Mouse (Mus musculus) neural tube, embryonic 15.5 days (tissue): Measurements from ENCODE around the gene Ciao1. TPM values are rescaled to one million over a fixed set of nuclear protein-coding genes. Genes with fewer than 3 reads are reported as not detected.
A peak's percentile ranks its signal among the peaks of the same experiment; 100 is the strongest.
"Not testable (repeated sequence)": the region's sequence is repeated elsewhere in the genome, so short reads cannot be mapped to it uniquely, and the experiment has no call there.

Source experiments
- ATAC-seq: fragments of 200-750 bp; cut with Nextera tagmentation; 2 replicates; pipeline ENCODE4 v1.8.0; 2017; ENCODE audit warnings: mild to moderate bottlenecking, moderate TSS enrichment, moderate library complexity; ENCODE audit not compliant: low FRiP score
- H3K27ac ChIP-seq: fragments of 300-500 bp; sonication (generic); replicated peaks from 2 replicates; pipeline ENCODE4 v1.5.1; 2015; ENCODE audit warnings: mild to moderate bottlenecking, inconsistent platforms
- H3K27me3 ChIP-seq: fragments of 300-500 bp; sonication (generic); replicated peaks from 2 replicates; pipeline ENCODE4 v1.6.1; 2015; ENCODE audit warnings: inconsistent platforms
- H3K36me3 ChIP-seq: fragments of 300-500 bp; sonication (generic); 2 replicates; pipeline ENCODE4 v1.6.1; 2015; ENCODE audit warnings: inconsistent platforms
- H3K4me1 ChIP-seq: fragments of 300-500 bp; sonication (generic); 2 replicates; pipeline ENCODE4 v1.6.1; 2015; ENCODE audit warnings: inconsistent platforms
- H3K4me2 ChIP-seq: fragments of 300-500 bp; sonication (generic); 2 replicates; pipeline ENCODE4 v1.6.1; 2015; ENCODE audit warnings: inconsistent platforms, mild to moderate bottlenecking, moderate library complexity
- H3K4me3 ChIP-seq: fragments of 300-500 bp; sonication (generic); replicated peaks from 2 replicates; pipeline ENCODE4 v1.5.1; 2015; ENCODE audit warnings: mild to moderate bottlenecking, inconsistent platforms
- H3K9ac ChIP-seq: fragments of 300-500 bp; sonication (generic); replicated peaks from 2 replicates; pipeline ENCODE4 v1.6.1; 2015; ENCODE audit warnings: mild to moderate bottlenecking, inconsistent platforms
- H3K9me3 ChIP-seq: fragments of 300-500 bp; sonication (generic); replicated peaks from 2 replicates; pipeline ENCODE4 v1.6.1; 2016; ENCODE audit warnings: inconsistent platforms
- WGBS: fragments of 180-500 bp; shearing (Covaris S2); methylation state at CpG from one replicate; pipeline ENCODE4 v1.1.7; 2015; ENCODE audit warnings: mixed read lengths; 5-methylcytosine and 5-hydroxymethylcytosine counted together
- polyA plus RNA-seq: library from polyadenylated mRNA; unstranded; fragments of >200 nt; fragmentation: Nextera tagmentation; extraction: Ambion mirVana; gene quantifications from 2 replicates; pipeline ENCODE4 v1.2.1, GENCODE M21; 2015

Gene Ciao1
- polyA plus RNA-seq, 1 experiment from 2014 or later = 64.6 TPM

DNA sequence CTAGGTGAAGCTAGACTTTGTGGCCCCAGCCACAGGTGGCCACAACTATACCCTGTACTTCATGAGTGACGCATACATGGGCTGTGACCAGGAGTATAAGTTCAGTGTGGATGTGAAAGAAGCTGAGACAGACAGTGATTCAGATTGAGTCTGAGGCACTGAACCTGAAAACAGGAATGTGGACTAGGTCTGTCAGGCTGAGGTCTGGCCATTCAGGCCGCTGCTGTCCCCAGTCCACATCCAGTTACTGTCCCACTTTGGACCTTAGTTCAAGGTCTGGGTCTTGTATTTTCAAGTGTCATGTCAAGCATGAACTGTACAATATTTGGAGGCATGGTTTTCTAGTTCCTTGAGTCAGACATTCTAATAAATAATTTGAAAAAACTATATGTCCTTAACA lies 7.6 kb downstream of the Ciao1 start:
- ATAC-seq = no peak
- no peaks in the 10 kb centered on the region for H3K9me3 ChIP-seq
- WGBS = 98% methylated on average over 2 of the region's 2 CpGs
- no peak overlapping the region for H3K9ac ChIP-seq
- H3K27me3 ChIP-seq = no peaks in the 10 kb centered on the region
- no peak overlapping the region for H3K4me3 ChIP-seq
- H3K27ac ChIP-seq = no peak overlapping the region
- no peaks in the 10 kb centered on the region for H3K4me1 ChIP-seq
- H3K36me3 ChIP-seq = peaks cover 85% of the 10 kb centered on the region
- H3K4me2 ChIP-seq = no peak overlapping the region

DNA sequence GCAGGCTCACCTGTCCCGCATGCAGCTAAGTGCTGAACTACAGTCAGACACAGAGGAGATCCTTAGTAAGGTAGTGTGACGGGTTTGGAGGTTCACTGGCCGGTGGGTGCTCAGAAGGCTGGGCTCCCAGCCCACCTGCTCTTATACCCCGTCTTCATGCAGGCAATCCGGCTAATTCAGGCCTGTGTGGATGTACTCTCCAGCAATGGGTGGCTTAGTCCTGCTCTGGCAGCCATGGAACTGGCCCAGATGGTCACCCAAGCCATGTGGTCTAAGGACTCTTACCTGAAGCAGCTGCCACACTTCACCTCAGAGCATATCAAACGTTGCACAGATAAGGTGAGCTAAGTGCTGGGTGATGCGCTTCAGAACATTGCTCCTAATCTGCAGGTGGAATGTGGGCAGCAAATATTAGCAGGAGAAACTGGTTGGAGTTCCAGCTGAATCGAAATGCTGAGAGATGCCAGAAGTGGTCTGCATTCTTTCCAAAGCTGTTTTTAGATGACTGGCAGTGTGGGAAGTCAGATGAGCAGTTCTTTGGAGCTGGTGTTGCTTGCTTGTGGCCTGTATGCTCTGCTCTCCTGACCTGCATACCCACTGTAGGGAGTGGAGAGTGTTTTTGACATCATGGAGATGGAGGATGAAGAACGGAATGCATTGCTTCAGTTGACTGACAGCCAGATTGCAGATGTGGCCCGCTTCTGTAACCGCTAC lies 9.6 kb downstream of the Ciao1 start:
- H3K9me3 ChIP-seq = no peaks in the 10 kb centered on the region
- H3K4me3 ChIP-seq = no peak overlapping the region
- no peaks in the 10 kb centered on the region for H3K4me1 ChIP-seq
- no peaks in the 10 kb centered on the region for H3K27me3 ChIP-seq
- peaks cover 89% of the 10 kb centered on the region for H3K36me3 ChIP-seq
- ATAC-seq = no peak
- 97% methylated on average over 11 of the region's 11 CpGs for WGBS
- no peak overlapping the region for H3K27ac ChIP-seq
- H3K4me2 ChIP-seq = no peak overlapping the region
- H3K9ac ChIP-seq = no peak overlapping the region

DNA sequence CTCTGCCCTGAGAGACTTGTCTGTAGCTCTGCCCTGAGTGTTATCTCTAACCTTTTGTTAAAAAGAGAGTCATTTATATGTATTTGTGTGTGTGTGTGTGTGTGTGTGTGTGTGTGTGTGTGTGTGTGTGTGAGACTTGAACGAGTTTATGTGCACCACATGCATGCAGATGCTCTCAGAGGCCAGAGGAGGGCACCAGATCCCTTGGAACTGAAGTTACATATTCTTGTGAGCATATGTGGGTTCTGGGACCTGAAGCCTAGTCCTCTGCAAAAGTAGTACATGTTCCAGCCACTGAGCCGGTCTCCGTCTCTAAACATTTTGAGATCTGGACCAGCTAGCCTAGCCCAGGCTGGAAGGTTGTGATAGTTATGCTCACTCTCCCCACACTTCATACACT lies 22.4 kb downstream of the Ciao1 start:
- Histone ChIP-seq H3K4me1 (no peaks in the 10 kb centered on the region), H3K4me2 (no peak overlapping the region), H3K9me3 (no peaks in the 10 kb centered on the region), H3K36me3 (peaks cover 95% of the 10 kb centered on the region), H3K9ac (no peak overlapping the region), H3K27me3 (no peaks in the 10 kb centered on the region), H3K27ac (no peak overlapping the region), H3K4me3 (no peak overlapping the region)
- ATAC-seq = no peak
- 100% methylated on average over 3 of the region's 3 CpGs for WGBS

DNA sequence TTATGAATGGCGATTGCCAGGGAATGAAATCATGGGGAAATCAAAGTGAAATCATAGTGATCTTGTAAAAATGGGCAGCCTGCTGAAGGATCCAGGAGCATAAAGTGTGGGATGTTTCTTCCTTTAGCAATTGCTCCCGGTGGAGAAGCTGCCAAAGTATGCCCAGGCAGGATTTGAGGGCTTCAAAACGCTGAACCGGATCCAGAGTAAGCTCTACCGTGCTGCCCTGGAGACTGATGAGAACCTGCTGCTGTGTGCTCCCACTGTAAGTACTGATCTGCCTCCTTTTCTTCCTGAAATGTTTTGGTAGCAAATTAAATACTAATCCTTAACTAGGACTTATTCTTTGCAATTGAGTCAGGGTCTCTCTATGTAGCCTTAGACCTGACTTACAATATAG lies 29.9 kb downstream of the Ciao1 start:
- H3K9ac ChIP-seq = no peak overlapping the region
- H3K9me3 ChIP-seq = no peaks in the 10 kb centered on the region
- peaks cover 94% of the 10 kb centered on the region for H3K36me3 ChIP-seq
- H3K4me2 ChIP-seq = no peak overlapping the region
- H3K27me3 ChIP-seq = no peaks in the 10 kb centered on the region
- H3K4me1 ChIP-seq = no peaks in the 10 kb centered on the region
- 97% methylated on average over 5 of the region's 5 CpGs for WGBS
- no peak overlapping the region for H3K27ac ChIP-seq
- no peak overlapping the region for H3K4me3 ChIP-seq
- ATAC-seq = no peak

DNA sequence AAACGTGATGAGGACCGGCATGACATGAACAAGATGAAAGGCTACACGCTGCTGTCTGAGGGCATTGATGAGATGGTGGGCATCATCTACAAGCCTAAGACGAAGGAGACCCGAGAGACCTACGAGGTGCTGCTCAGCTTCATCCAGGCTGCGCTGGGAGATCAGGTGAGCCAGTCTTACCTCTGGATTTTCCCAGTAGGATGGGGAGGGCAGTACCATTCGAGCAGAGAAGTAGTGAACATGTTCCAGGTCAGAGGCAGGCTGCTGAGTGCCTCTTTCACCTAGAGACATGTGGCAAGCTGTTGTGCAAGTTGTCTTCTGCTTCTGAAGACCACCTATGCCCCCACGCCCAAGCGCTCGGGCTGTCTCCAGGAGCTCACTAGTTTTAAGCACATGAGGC lies 36.9 kb downstream of the Ciao1 start:
- Histone ChIP-seq H3K4me3 (no peak overlapping the region), H3K36me3 (peaks cover 51% of the 10 kb centered on the region), H3K9ac (no peak overlapping the region), H3K9me3 (no peaks in the 10 kb centered on the region), H3K27me3 (no peaks in the 10 kb centered on the region), H3K4me1 (peaks cover 16% of the 10 kb centered on the region), H3K27ac (no peak overlapping the region), H3K4me2 (no peak overlapping the region)
- ATAC-seq = no peak
- 95% methylated on average over 11 of the region's 11 CpGs for WGBS

DNA sequence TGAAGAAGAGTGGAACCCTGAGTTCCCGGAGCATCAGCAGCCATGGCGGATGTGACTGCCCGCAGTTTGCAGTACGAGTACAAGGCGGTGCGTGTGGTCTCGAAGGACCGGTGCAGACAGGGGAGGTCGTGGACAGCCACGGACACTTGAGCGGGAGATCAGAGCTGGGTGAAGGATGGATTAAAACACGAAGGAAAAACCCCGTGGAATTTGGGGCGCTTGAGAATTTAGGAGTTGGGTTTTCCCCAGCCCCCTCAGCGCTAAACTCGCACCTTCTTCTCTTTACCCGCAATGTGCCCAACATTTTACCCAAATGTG lies 39.2 kb downstream of the Ciao1 start:
- Histone ChIP-seq H3K4me1 (peaks cover 16% of the 10 kb centered on the region), H3K9me3 (no peaks in the 10 kb centered on the region), H3K4me2 (peak overlapping the region; percentile 85), H3K4me3 (peak overlapping the region; percentile 95), H3K27me3 (no peaks in the 10 kb centered on the region), H3K36me3 (peaks cover 29% of the 10 kb centered on the region), H3K9ac (peak overlapping the region; percentile 77), H3K27ac (peak overlapping the region; percentile 84)
- WGBS = under 1% methylated on average over 17 of the region's 17 CpGs
- no peak; the same call in 1 of the 2 replicates for ATAC-seq

DNA sequence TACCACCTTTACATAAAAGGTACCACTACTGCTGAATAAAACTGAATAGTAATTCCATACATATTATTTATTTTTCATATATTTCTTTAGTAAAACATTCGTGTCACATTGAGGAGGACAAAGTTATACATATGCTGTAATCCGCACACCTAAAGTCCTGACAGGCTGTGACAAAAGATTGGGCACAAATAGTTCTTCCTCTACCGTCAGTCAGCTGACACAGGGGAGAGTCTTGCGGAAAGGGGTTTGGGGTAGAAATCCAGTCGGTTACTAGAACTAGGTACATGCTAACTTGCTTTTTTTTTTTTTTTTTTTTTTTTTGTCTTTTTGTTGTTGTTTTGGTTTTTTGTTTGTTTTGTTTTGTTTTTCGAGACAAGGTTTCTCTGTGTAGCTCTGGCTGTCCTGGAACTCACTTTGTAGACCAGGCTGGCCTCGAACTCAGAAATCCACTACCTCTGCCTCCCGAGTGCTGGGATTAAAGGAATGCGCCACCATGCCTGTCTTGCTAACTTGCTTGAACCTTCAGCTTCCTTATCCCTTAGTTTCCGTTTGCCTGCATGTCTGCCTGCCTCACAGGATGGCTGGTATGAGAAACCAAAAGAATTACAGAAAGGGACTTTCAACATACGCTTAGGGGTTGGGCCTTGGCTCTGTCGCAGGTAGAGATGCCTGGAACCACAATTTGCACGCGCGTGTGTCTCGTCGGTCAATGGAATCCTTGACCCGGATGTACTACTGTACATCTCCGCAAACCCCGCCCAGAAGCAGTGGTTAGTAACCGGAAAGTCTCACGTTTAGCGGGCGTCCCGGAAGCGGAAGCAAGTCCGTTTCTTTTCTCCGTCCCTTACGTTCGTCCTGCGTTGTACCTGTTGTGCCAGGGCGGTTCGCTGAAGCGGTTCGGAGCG lies 39.8 kb downstream of the Ciao1 start, which contains the start of the genes 1810024B03Rik and Snrnp200:
Gene 1810024B03Rik (minus strand): TSS at position 734 of the 905 bp plus-strand sequence.
Gene Snrnp200 (plus strand): TSS at position 840 of the 905 bp plus-strand sequence.
- H3K9me3 ChIP-seq = no peaks in the 10 kb centered on the region
- H3K4me1 ChIP-seq = peaks cover 16% of the 10 kb centered on the region
- WGBS = 12% methylated on average over 36 of the region's 36 CpGs

DNA sequence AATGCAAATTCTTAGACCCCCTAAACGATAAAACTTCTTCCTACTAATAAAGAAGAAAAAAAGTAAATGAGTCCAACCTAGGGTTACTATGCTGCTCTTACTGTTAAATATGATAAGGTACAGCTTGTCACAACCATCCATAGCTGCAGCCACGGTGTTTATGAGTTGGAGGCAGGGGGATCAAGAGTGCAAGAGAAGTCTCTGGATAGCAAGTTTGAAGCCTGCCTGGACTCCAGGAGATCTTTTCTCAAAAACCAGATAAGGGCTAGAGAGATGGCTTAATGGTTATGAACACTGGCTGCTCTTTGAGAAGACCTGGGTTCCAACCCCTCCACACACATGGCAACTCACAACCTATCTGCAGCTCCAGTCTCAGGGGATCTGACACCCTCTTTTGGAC lies 40.7 kb downstream of the Ciao1 start:
- Histone ChIP-seq H3K4me2 (no peak overlapping the region), H3K27ac (no peak overlapping the region)

More for the DNA sequence above, 39.8 kb downstream of the Ciao1 start, which contains the start of the genes 1810024B03Rik and Snrnp200:
- Histone ChIP-seq H3K4me2 (peak within 1 kb of the TSS; percentile 85), H3K27me3 (no peaks in the 10 kb centered on the region), H3K27ac (peak within 1 kb of the TSS; percentile 84), H3K9ac (peak within 1 kb of the TSS; percentile 77), H3K36me3 (peaks cover 25% of the 10 kb centered on the region), H3K4me3 (peak within 1 kb of the TSS; percentile 95)
- ATAC-seq = peak; percentile 98

DNA sequence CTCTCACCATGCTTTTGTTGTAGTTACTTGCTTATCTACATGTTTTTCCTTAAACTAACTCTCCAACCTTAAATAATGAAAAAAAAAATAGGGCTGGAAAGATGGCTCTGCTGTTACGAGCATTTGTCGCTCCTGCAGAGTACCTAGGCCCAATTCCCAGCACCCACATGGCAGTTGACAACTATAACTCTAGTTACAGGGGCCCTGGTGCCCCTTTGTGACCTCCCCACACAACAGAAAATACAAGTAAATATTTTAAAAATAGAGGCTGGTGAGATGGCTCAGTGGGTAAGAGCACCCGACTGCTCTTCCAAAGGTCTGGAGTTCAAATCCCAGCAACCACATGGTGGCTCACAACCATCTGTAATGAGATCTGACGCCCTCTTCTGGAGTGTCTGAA lies 41.7 kb downstream of the Ciao1 start:
- 94% methylated on average over 4 of the region's 4 CpGs for WGBS
- H3K4me1 ChIP-seq = peaks cover 16% of the 10 kb centered on the region

More for the DNA sequence above, 40.7 kb downstream of the Ciao1 start:
- Histone ChIP-seq H3K4me3 (no peak overlapping the region), H3K36me3 (peaks cover 16% of the 10 kb centered on the region), H3K27me3 (no peaks in the 10 kb centered on the region), H3K9ac (no peak overlapping the region), H3K4me1 (peaks cover 16% of the 10 kb centered on the region), H3K9me3 (no peaks in the 10 kb centered on the region)
- ATAC-seq = no peak
- 96% methylated on average over 2 of the region's 2 CpGs for WGBS

DNA sequence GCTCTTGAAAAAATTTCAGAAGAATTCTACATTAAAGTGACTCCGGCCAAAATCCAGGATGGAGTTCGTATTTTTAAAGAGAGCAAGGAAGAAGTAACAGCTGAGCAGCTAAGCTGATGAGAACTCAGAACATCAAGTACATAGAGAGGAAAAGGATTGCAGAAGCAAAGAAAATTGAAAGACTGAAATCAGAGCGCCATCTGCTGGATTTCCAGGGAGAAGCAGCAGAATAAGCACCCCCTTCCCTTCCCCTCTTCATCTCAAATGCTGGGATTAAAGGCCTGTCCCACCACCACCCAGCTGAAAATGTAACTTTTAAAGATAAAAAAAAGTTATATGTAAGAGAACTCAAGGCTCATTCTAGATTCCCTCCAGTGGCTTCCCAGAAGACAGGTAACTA lies 42.7 kb downstream of the Ciao1 start:
- no peak overlapping the region for H3K4me2 ChIP-seq
- ATAC-seq = no peak
- no peak overlapping the region for H3K4me3 ChIP-seq
- H3K4me1 ChIP-seq = peaks cover 14% of the 10 kb centered on the region
- H3K27me3 ChIP-seq = no peaks in the 10 kb centered on the region
- H3K36me3 ChIP-seq = no peaks in the 10 kb centered on the region
- H3K9ac ChIP-seq = no peak overlapping the region
- no peaks in the 10 kb centered on the region for H3K9me3 ChIP-seq
- no peak overlapping the region for H3K27ac ChIP-seq
- 36% methylated on average over 3 of the region's 3 CpGs for WGBS

More for the DNA sequence above, 41.7 kb downstream of the Ciao1 start:
- ATAC-seq, H3K27me3 ChIP-seq, H3K4me2 ChIP-seq, H3K27ac ChIP-seq, H3K36me3 ChIP-seq, H3K9me3 ChIP-seq, H3K4me3 ChIP-seq, H3K9ac ChIP-seq: not testable (repeated sequence)
